Mouse (Mus musculus) liver, embryonic 13.5 days (tissue): Measurements from ENCODE around the gene Ogdhl. TPM values are rescaled to one million over a fixed set of nuclear protein-coding genes. Genes with fewer than 3 reads are reported as not detected.

Experiments used
- ATAC-seq: fragments of 200-750 bp; cut with Nextera tagmentation; 2 replicates; pipeline ENCODE4 v1.8.0; 2017; ENCODE audit warnings: low read depth, mild to moderate bottlenecking, moderate number of reproducible peaks, moderate library complexity
- DNase-seq: peaks from one replicate; pipeline ENCODE4 v3.0.0; 2022
- H3K27ac ChIP-seq: fragments of 300-500 bp; sonication (generic); 2 replicates; pipeline ENCODE4 v1.5.1; 2015; ENCODE audit warnings: moderate library complexity, mild to moderate bottlenecking, inconsistent platforms
- H3K27me3 ChIP-seq: fragments of 300-500 bp; sonication (generic); 2 replicates; pipeline ENCODE4 v1.6.1; 2015; ENCODE audit warnings: mild to moderate bottlenecking, inconsistent platforms
- H3K36me3 ChIP-seq: fragments of 300-500 bp; sonication (generic); 2 replicates; pipeline ENCODE4 v1.6.1; 2015; ENCODE audit warnings: mild to moderate bottlenecking, inconsistent platforms
- H3K4me1 ChIP-seq: fragments of 300-500 bp; sonication (generic); replicated peaks from 2 replicates; pipeline ENCODE4 v1.6.1; 2015; ENCODE audit warnings: inconsistent platforms
- H3K4me2 ChIP-seq: fragments of 300-500 bp; sonication (generic); 2 replicates; pipeline ENCODE4 v1.6.1; 2015; ENCODE audit warnings: inconsistent platforms, mild to moderate bottlenecking, moderate library complexity
- H3K4me3 ChIP-seq: fragments of 300-500 bp; sonication (generic); replicated peaks from 2 replicates; pipeline ENCODE4 v1.5.1; 2015; ENCODE audit warnings: mild to moderate bottlenecking, inconsistent platforms
- H3K9ac ChIP-seq: fragments of 300-500 bp; sonication (generic); 2 replicates; pipeline ENCODE4 v1.6.1; 2015; ENCODE audit warnings: mild to moderate bottlenecking, inconsistent platforms
- H3K9me3 ChIP-seq: fragments of 300-500 bp; sonication (generic); replicated peaks from 2 replicates; pipeline ENCODE4 v1.6.1; 2016; ENCODE audit warnings: inconsistent platforms
- WGBS: fragments of 180-500 bp; shearing (Covaris S2); methylation state at CpG from one replicate; pipeline ENCODE4 v1.1.7; 2015; ENCODE audit not compliant: insufficient replicate concordance; 5-methylcytosine and 5-hydroxymethylcytosine counted together
- polyA plus RNA-seq: library from polyadenylated mRNA; unstranded; fragments of >200 nt; fragmentation: Nextera tagmentation; extraction: Ambion mirVana; gene quantifications from 2 replicates; pipeline ENCODE4 v1.2.1, GENCODE M21; 2015

The Ogdhl gene
- polyA plus RNA-seq, result 1.3 and 1.6 TPM in 2 replicates

- Histone ChIP-seq H3K27ac (no peak within 1 kb of the TSS), H3K4me3 (peak within 1 kb of the TSS; percentile 64), H3K4me2 (peak within 1 kb of the TSS; percentile 76), H3K27me3 (0 out of 2 replicates have a peak, but pooled peaks cover 3% of the 10 kb centered on the region), H3K36me3 (no peaks in the 10 kb centered on the region), H3K9me3 (no peaks in the 10 kb centered on the region), H3K9ac (peak within 1 kb of the TSS; percentile 55; the same call in 1 of the 2 replicates), H3K4me1 (peaks cover 9% of the 10 kb centered on the region; the same call in 1 of the 2 replicates)
- WGBS, result 3% methylated on average over 49 of the region's 50 CpGs
- DNase-seq (peak; percentile 50), ATAC-seq (peak; percentile 63)
Measured at GRCm38 (mm10) chr14:32321732-32322685, at the start of gene Ogdhl. Ogdhl (plus strand) TSS chr14:32322019.

GRCm38 (mm10) chr14:32301622-32302021 lies 20.2 kb upstream of the Ogdhl start:
- WGBS, result 81% methylated on average over 12 of the region's 12 CpGs
- Histone ChIP-seq H3K27ac (no peak overlapping the region), H3K4me1 (no peaks in the 10 kb centered on the region), H3K9ac (no peak overlapping the region), H3K36me3 (peaks cover 8% of the 10 kb centered on the region), H3K27me3 (no peaks in the 10 kb centered on the region), H3K4me2 (no peak overlapping the region), H3K9me3 (no peaks in the 10 kb centered on the region), H3K4me3 (no peak overlapping the region)
- ATAC-seq (no peak), DNase-seq (no peak)

GRCm38 (mm10) chr14:32302423-32302822 lies 19.4 kb upstream of the Ogdhl start:
- no peak for DNase-seq
- H3K27me3 ChIP-seq, result no peaks in the 10 kb centered on the region
- H3K4me2 ChIP-seq, result no peak overlapping the region
- no peak overlapping the region for H3K9ac ChIP-seq
- no peak overlapping the region for H3K4me3 ChIP-seq
- H3K36me3 ChIP-seq, result peaks cover 8% of the 10 kb centered on the region
- H3K27ac ChIP-seq, result no peak overlapping the region
- ATAC-seq, result no peak
- H3K4me1 ChIP-seq, result no peaks in the 10 kb centered on the region
- H3K9me3 ChIP-seq, result no peaks in the 10 kb centered on the region
- 75% methylated on average over 7 of the region's 7 CpGs for WGBS

GRCm38 (mm10) chr14:32304921-32305320 lies 16.9 kb upstream of the Ogdhl start:
- Histone ChIP-seq H3K9ac (no peak overlapping the region), H3K4me3 (no peak overlapping the region), H3K27ac (no peak overlapping the region), H3K36me3 (no peaks in the 10 kb centered on the region; the same call in 1 of the 2 replicates), H3K27me3 (no peaks in the 10 kb centered on the region), H3K4me2 (no peak overlapping the region), H3K4me1 (no peaks in the 10 kb centered on the region), H3K9me3 (no peaks in the 10 kb centered on the region)
- WGBS, result 83% methylated on average over 8 of the region's 8 CpGs
- DNase-seq (no peak), ATAC-seq (no peak)

GRCm38 (mm10) chr14:32309876-32310275 lies 11.9 kb upstream of the Ogdhl start:
- H3K9me3 ChIP-seq, result no peaks in the 10 kb centered on the region
- no peaks in the 10 kb centered on the region for H3K4me1 ChIP-seq
- DNase-seq (no peak), ATAC-seq (no peak)
- H3K36me3 ChIP-seq, result no peaks in the 10 kb centered on the region
- no peak overlapping the region for H3K9ac ChIP-seq
- H3K27me3 ChIP-seq, result no peaks in the 10 kb centered on the region
- no peak overlapping the region for H3K4me2 ChIP-seq
- no peak overlapping the region for H3K27ac ChIP-seq
- no peak overlapping the region for H3K4me3 ChIP-seq
- WGBS, result 38% methylated on average over 8 of the region's 8 CpGs

- Histone ChIP-seq H3K9me3 (no peaks in the 10 kb centered on the region), H3K27me3 (no peaks in the 10 kb centered on the region), H3K4me2 (no peak overlapping the region), H3K4me3 (no peak overlapping the region), H3K9ac (no peak overlapping the region), H3K4me1 (no peaks in the 10 kb centered on the region), H3K36me3 (no peaks in the 10 kb centered on the region), H3K27ac (no peak overlapping the region)
- no peak for DNase-seq
- 76% methylated on average over 2 of the region's 2 CpGs for WGBS
- ATAC-seq, result no peak
Measured at GRCm38 (mm10) chr14:32311381-32312035, 10.3 kb upstream of the Ogdhl start.

- H3K27ac ChIP-seq, result no peak overlapping the region
- 0 out of 2 replicates have a peak, but pooled peaks cover 3% of the 10 kb centered on the region for H3K27me3 ChIP-seq
- H3K9ac ChIP-seq, result no peak overlapping the region
- no peak overlapping the region for H3K4me2 ChIP-seq
- 14% methylated on average over 4 of the region's 4 CpGs for WGBS
- peaks cover 9% of the 10 kb centered on the region; the same call in 1 of the 2 replicates for H3K4me1 ChIP-seq
- ATAC-seq (no peak), DNase-seq (no peak)
- no peaks in the 10 kb centered on the region for H3K36me3 ChIP-seq
- no peaks in the 10 kb centered on the region for H3K9me3 ChIP-seq
- H3K4me3 ChIP-seq, result no peak overlapping the region
Measured at GRCm38 (mm10) chr14:32317822-32318221, 4.0 kb upstream of the Ogdhl start.

- peaks cover 9% of the 10 kb centered on the region; the same call in 1 of the 2 replicates for H3K4me1 ChIP-seq
- no peaks in the 10 kb centered on the region for H3K9me3 ChIP-seq
- H3K9ac ChIP-seq, result no peak overlapping the region
- H3K27ac ChIP-seq, result no peak overlapping the region
- 0 out of 2 replicates have a peak, but pooled peaks cover 3% of the 10 kb centered on the region for H3K27me3 ChIP-seq
- H3K4me2 ChIP-seq, result no peak overlapping the region
- H3K36me3 ChIP-seq, result no peaks in the 10 kb centered on the region
- WGBS, result 58% methylated on average over 5 of the region's 5 CpGs
- ATAC-seq (no peak), DNase-seq (no peak)
- H3K4me3 ChIP-seq, result no peak overlapping the region
Measured at GRCm38 (mm10) chr14:32323221-32323620, 1.4 kb downstream of the Ogdhl start.

GRCm38 (mm10) chr14:32327366-32327765 lies 5.5 kb downstream of the Ogdhl start:
- Histone ChIP-seq H3K27me3 (0 out of 2 replicates have a peak, but pooled peaks cover 3% of the 10 kb centered on the region), H3K9ac (no peak overlapping the region), H3K9me3 (no peaks in the 10 kb centered on the region), H3K4me2 (no peak overlapping the region), H3K4me3 (no peak overlapping the region), H3K36me3 (no peaks in the 10 kb centered on the region), H3K27ac (no peak overlapping the region), H3K4me1 (peaks cover 2% of the 10 kb centered on the region; the same call in 1 of the 2 replicates)
- DNase-seq (no peak), ATAC-seq (no peak)
- WGBS, result 72% methylated on average over 9 of the region's 9 CpGs

- WGBS, result 76% methylated on average over 20 of the region's 20 CpGs
- Histone ChIP-seq H3K27me3 (no peaks in the 10 kb centered on the region), H3K27ac (no peak overlapping the region), H3K4me2 (no peak overlapping the region), H3K36me3 (no peaks in the 10 kb centered on the region), H3K4me1 (no peaks in the 10 kb centered on the region), H3K9me3 (no peaks in the 10 kb centered on the region), H3K9ac (no peak overlapping the region), H3K4me3 (no peak overlapping the region)
- DNase-seq (no peak), ATAC-seq (no peak)
Measured at GRCm38 (mm10) chr14:32332515-32333445, 11.0 kb downstream of the Ogdhl start.
